Mouse (Mus musculus) bone marrow, adult 2 months (tissue): ENCODE data around the gene Ppp1r14b. TPM values are rescaled to one million over a fixed set of nuclear protein-coding genes. Genes with fewer than 3 reads are reported as not detected.
A peak's percentile ranks its signal among the peaks of the same experiment; 100 is the strongest.

Experiments used
- H3K27ac ChIP-seq: fragments of 200-500 bp; 2 replicates; pipeline ENCODE4 v1.5.1; 2012; ENCODE audit warnings: low read depth, mild to moderate bottlenecking, control low read depth, inconsistent platforms, low read length; ENCODE audit not compliant: control insufficient read depth, poor library complexity, insufficient read depth
- H3K4me1 ChIP-seq: fragments of 200-500 bp; 2 replicates; pipeline ENCODE4 v1.6.1; 2011; ENCODE audit warnings: low read length; ENCODE audit not compliant: control insufficient read depth, insufficient read depth
- H3K4me3 ChIP-seq: fragments of 200-500 bp; replicated peaks from 2 replicates; pipeline ENCODE3; 2011; ENCODE audit warnings: mild to moderate bottlenecking, low read depth, low read length, control low read depth; ENCODE audit not compliant: control insufficient read depth
- CTCF ChIP-seq: fragments of 200-500 bp; IDR thresholded peaks from 2 replicates; pipeline ENCODE4 v1.5.1; 2011; ENCODE audit warnings: low read length, control low read depth; ENCODE audit not compliant: control insufficient read depth, insufficient read depth
- POLR2A ChIP-seq: fragments of 200-500 bp; IDR thresholded peaks from 2 replicates; pipeline ENCODE4 v1.6.1; 2011; ENCODE audit warnings: low read depth, mild to moderate bottlenecking, control low read depth, low read length, borderline replicate concordance; ENCODE audit not compliant: control insufficient read depth
- WGBS: fragments of 180-500 bp; shearing (Covaris S2); methylation state at CpG from one replicate; pipeline ENCODE4 v1.1.7; 2018; 5-methylcytosine and 5-hydroxymethylcytosine counted together
- polyA plus RNA-seq: library from polyadenylated mRNA; stranded (reverse); fragments of >200 nt; gene quantifications from 2 replicates; pipeline ENCODE4 v1.2.4, GENCODE M21; 2011; ENCODE audit warnings: low replicate concordance; ENCODE audit not compliant: missing spikeins, insufficient read depth, insufficient read length

Ppp1r14b gene
- polyA plus RNA-seq, 1 experiment, result 137 TPM

DNA sequence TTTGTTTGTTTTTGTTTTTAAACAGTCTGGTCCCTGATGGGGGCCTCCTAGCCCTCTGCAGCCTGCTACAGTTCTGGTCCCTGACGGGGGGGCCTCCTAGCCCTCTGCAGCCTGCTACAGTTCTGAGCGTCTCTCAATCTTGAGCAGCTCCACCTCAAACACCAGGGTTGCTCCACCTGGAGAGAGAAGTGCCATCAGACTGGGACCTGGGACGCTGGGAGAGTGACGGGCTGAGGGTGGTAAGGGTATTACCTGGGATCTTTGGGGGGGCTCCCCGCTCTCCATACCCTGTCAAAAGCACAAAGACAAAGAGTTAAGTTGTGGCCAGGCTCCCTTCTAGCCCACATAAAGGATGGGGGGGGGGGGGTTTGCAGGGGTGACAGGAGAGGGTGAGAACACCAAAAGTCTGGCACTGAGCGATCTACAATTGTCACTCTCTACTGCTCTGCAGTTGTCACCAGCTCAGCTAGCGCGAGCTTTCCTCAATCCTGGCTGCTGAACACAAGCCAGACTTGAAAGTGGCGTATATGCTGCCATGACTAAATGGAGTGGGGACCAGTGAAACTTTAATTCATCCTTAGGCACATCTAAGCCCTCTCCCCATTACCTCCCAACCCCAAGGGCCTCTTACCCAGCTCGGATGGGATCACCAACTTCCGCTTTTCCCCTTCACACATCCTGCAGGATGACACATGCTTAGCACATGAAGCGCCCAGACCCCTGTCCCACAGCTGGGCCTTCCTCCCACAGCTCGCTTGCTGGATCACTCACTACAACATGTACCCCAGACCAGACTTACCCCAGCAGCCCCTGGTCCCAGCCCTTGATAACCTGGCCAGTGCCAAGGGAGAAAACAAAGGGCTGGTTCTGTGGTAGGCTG, 3.2 kb downstream of the Ppp1r14b start:
- no peak for TF ChIP-seq CTCF
- no peak for TF ChIP-seq POLR2A
- Histone ChIP-seq H3K4me3 (no peak overlapping the region), H3K27ac (no peak overlapping the region), H3K4me1 (peaks cover 3% of the 10 kb centered on the region; the same call in 1 of the 2 replicates)
- WGBS, result 78% methylated on average over 13 of the region's 13 CpGs

DNA sequence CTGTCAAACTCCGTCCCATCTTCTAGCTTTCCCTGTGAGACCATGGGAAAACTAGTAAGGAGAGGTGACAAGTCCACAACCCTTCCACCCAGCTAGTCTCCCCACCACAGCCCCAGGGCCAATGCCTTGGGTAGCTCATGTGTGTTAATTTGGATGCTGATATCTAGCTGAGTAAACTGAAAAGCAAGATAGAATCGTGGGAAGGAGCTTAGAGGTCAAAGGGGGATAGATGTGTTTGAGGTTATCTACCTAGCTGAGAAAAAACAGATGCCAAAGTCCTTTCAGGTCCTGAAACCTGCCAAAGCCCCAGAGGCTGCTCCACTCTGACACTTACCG, 3.8 kb downstream of the Ppp1r14b start:
- peaks cover 3% of the 10 kb centered on the region; the same call in 1 of the 2 replicates for H3K4me1 ChIP-seq
- no peak overlapping the region for H3K27ac ChIP-seq
- TF ChIP-seq POLR2A (no peak), CTCF (no peak)
- 57% methylated on average over 3 of the region's 3 CpGs for WGBS
- no peak overlapping the region for H3K4me3 ChIP-seq

DNA sequence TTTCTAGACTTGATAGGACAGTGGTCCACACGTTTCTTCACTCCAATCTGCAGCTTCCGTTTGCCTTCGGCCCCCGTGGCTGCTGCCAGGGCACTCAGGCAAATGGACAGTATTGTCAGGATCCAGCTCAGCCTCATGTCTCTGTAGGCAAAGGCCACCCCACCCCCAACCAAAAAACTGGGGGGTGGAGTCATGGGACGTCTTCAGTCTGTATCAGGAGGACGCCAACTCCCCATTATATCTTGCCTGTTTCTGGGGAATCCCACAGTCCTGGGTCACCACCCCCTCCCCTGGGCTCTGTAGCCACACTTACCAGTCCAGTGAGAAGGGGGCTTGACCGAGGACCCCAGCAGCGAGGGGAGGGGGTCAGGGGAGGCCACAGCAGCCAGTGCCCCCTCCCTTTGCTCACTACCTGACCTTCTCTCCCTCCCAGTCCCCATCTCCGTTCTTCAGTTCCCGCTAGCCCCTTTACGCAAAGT, 4.3 kb downstream of the Ppp1r14b start:
- 23% methylated on average over 11 of the region's 11 CpGs for WGBS
- peak overlapping the region; percentile 73 for H3K4me3 ChIP-seq
- no peak for TF ChIP-seq POLR2A
- no peak for TF ChIP-seq CTCF
- H3K27ac ChIP-seq, result peak overlapping the region; percentile 42; the same call in 1 of the 2 replicates
- H3K4me1 ChIP-seq, result peaks cover 3% of the 10 kb centered on the region; the same call in 1 of the 2 replicates

DNA sequence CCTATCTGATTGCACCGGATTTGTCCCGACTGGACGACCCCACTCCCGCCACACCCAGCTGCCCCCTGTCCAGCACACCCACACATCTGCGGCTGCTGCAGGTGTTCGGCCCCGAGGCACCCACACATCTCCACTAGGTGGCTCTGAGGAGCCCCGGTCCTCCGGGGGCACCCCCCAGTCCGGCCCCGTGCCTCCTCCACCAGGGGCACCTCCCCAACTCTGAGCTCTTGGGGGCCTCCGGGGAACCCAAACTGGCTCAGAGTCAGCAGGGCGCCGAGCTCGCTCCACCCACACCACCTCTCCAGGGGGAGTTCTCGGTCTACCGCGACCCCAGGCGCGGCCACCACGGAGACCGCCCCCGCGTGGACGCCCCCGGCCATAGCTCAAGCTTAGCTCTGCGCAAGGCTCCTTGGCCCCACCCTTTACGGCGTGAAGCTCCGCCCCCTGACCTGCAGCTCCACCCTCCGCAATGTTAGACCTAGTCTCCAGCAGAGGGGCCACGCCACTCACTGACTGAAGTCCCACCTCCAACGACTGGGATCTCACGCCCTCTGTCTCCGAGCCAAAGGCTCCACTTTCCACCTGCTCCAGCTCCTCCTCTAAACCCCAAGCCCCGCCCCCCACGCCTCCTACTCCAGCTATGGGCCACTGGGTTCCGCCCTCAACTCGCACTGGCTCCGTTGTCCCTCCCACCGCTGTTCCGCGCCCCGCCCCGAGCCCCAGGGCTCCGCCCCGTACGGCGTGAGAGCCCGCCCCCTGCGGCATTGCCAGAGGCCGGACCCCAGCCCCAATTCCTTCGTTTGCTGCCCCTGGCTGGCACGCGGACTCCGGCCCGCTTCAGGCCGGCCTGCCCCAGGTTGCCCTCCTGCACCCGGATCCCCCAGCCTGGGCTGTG, 5.0 kb downstream of the Ppp1r14b start:
- WGBS, result 2% methylated on average over 59 of the region's 59 CpGs
- H3K4me1 ChIP-seq, result peaks cover 3% of the 10 kb centered on the region; the same call in 1 of the 2 replicates
- peak overlapping the region; percentile 73 for H3K4me3 ChIP-seq
- TF ChIP-seq CTCF, result peak; percentile 58
- TF ChIP-seq POLR2A, result peak; percentile 31; the same call in 1 of the 2 replicates
- H3K27ac ChIP-seq, result peak overlapping the region; percentile 80

DNA sequence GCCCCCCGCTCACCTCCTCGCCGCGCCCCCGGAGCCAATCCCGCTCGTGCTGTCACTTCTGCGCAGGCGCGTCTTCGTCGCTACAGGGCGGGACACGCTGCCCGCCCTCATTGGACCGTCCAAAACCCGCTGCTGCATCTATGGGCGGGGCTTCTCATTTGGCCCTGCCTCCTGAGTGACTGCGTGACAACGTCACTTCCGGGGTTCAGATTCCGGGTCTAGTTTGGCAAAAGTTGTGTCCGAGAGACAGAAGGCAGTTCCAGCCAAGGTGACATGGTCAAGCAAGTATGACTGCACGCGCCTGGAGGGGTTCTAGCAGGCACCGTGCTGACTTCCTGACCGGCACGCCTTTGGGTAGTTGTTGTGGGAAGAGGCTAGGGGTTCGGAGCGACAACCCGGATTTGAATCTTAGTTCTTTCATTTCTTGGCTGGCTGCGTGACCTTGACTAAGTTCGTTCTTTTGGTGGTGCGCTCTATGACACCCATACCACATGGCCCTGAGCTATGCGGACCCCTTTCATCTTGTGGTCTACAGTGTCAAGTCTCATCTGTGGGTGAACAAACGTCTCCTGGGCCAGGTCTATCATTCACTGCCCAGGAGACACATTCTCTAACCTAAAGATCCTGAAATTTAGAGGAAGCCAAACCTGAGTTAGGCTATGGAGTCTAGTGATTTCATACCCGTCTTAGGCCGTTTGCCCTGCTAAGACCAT, 5.8 kb downstream of the Ppp1r14b start, which contains the start of gene Fkbp2:
Gene Fkbp2 (minus strand): TSS at position 121 of the 713 bp plus-strand sequence.
- Histone ChIP-seq H3K4me1 (peaks cover 3% of the 10 kb centered on the region; the same call in 1 of the 2 replicates), H3K27ac (peak within 1 kb of the TSS; percentile 80)
- WGBS, result under 1% methylated on average over 38 of the region's 38 CpGs

DNA sequence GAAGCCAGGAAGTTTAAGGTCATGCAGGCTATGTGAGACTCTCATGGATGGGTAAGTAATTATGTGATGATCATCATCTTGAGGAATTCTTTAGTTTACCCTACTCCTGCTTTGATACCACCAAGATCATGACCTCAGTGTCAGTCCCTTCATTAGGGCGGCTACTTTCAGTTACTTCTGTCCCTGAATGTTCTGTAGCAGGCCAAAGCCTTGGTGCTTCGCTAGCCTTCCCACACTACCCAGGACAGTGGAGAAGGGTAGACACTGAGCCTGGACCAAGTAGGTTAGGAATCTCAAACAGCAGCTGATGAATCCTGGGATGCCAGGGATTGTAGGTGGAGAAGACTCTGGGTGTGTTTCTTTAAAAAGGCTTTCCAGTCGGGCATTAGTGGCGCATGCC, 6.7 kb downstream of the Ppp1r14b start:
- TF ChIP-seq CTCF (no peak), POLR2A (no peak)
- peaks cover 3% of the 10 kb centered on the region for H3K4me1 ChIP-seq
- 84% methylated on average over 4 of the region's 4 CpGs for WGBS
- no peak overlapping the region for H3K4me3 ChIP-seq
- H3K27ac ChIP-seq, result no peak overlapping the region

More for the DNA sequence above, 5.8 kb downstream of the Ppp1r14b start, which contains the start of gene Fkbp2:
- H3K4me3 ChIP-seq, result peak within 1 kb of the TSS; percentile 86
- TF ChIP-seq CTCF (no peak), POLR2A (peak; percentile 86)

DNA sequence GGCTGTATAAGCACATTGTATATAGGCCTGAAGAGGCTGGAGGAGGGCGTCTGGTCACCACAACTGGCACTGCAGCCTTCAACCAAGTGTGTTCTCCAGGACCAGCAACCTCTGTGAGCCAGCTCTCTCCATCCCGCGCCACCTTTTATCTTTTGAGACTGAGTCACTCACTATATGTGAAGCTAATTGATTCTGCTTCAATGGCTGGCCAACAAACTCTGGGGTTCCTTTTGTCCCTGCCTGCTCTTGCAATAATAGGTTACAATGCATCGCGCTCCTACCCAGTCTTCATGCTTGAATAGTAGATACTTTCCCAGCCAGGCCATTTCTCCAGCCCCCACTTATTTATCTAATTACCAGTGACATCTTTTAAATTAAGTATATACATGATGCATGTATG, 8.9 kb downstream of the Ppp1r14b start:
- peaks cover 3% of the 10 kb centered on the region for H3K4me1 ChIP-seq
- TF ChIP-seq CTCF (no peak), POLR2A (no peak)
- WGBS, result 95% methylated on average over 5 of the region's 5 CpGs
- no peak overlapping the region for H3K27ac ChIP-seq
- no peak overlapping the region for H3K4me3 ChIP-seq
